ENCODE assay signal across 8 mouse cellular contexts in the genomic region with DNA sequence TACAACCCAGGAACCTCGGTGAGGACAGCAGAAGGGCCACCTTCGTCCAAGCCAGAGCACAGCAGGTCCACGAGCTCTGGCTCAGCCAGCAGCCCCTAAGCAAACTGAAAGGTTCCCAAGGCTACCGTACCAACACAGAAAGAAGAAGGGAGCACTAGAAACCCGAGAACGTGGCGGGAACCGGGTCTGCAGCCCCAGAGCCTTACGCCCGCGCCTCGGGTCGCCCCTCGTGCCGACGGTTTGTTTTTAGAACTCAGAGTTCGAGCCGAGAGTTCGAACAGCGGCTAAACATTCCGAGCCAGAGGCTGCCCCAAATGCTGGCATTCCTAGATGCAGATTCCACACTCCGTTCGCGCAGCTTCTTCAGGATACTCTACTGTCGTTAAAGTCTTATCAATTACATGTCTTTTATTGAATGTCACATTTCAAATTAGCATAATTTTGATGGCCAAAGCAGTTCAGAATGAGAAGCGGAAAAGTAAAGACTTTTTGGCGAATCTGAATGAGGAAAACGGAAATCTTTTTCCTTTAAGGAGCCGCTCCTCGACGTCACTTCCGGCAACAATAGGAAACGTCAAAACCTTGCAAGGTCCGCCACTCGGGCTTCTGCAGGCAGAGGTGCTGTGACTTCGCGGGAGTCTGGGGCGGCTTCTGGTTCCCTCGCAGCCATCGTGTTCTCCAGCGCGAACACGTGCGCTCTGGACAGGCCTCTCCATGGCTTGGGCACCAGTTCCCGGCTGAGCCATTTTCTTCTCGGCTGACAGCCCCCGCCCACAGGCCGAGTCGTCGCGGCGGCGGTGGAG. TPM values are rescaled to one million over a fixed set of nuclear protein-coding genes. Genes with fewer than 3 reads are reported as not detected.
A peak's percentile ranks its signal among the peaks of the same experiment; 100 is the strongest.
DNase-seq lines count a peak whose midpoint lies in the region; ATAC-seq and TF ChIP-seq lines count a peak whose summit lies in the region.

A gene (minus strand): TSS at position 490 of the 803 bp plus-strand sequence.
A gene (plus strand): TSS at position 533 of the 803 bp plus-strand sequence.

- no peaks in the 10 kb centered on the region for H3K27me3 ChIP-seq in forebrain, embryonic 15.5 days

- H3K36me3 ChIP-seq in ES-E14 (ENCODE audit: control insufficient read depth, insufficient read depth, low read length, poor library complexity, severe bottlenecking): no peaks in the 10 kb centered on the region
- 0 out of 2 replicates have a peak, but pooled peaks cover 3% of the 10 kb centered on the region for H3K36me3 ChIP-seq in forebrain, embryonic 15.5 days

- TF ChIP-seq POLR2A in lung, adult 2 months (IDR thresholded peaks at IDR 0.05; ENCODE audit: borderline replicate concordance, extremely low read depth, low read depth, low read length): peak; percentile 62; the same call in 1 of the 2 replicates

- H3K4me1 ChIP-seq in ES-E14 (ENCODE audit: control insufficient read depth in 2 of 2, insufficient read depth in 2 of 2, low read length in 2 of 2, poor library complexity in 1 of 2): 0 out of 4 replicates have a peak, but pooled peaks cover 0 to 2% of the 10 kb centered on the region in 2 experiments
- H3K4me1 ChIP-seq in forebrain, embryonic 15.5 days: peaks cover 19% of the 10 kb centered on the region
- peaks cover 6% of the 10 kb centered on the region for H3K4me1 ChIP-seq in lung, adult 2 months (ENCODE audit: control insufficient read depth, insufficient read depth, low read length)

- peak within 1 kb of the TSS; percentile 69 for H3K27ac ChIP-seq in ES-E14 (ENCODE audit: insufficient read depth, low read depth, low read length, poor library complexity, severe bottlenecking)
- peak within 1 kb of the TSS; percentile 86 for H3K27ac ChIP-seq in forebrain, embryonic 15.5 days (replicated peaks)

- peak; percentile 94 for ATAC-seq in forebrain, embryonic 15.5 days (replicated peaks)
- peak; percentile 69 for ATAC-seq in neutrophil, adult 5-6 weeks (ENCODE audit: extremely low read depth, insufficient number of reproducible peaks, low FRiP score, poor library complexity, severe bottlenecking)

- H3K9me3 ChIP-seq in ES-E14 (ENCODE audit: control insufficient read depth, insufficient read depth, low read depth, low read length): no peaks in the 10 kb centered on the region
- H3K9me3 ChIP-seq in forebrain, embryonic 15.5 days: no peaks in the 10 kb centered on the region

- peak within 1 kb of the TSS; percentile 97 for H3K9ac ChIP-seq in ES-E14 (ENCODE audit: insufficient read depth, low read depth, low read length, poor library complexity, severe bottlenecking)
- H3K9ac ChIP-seq in forebrain, embryonic 15.5 days (replicated peaks): peak within 1 kb of the TSS; percentile 71

- TF ChIP-seq CTCF in lung, adult 2 months (IDR thresholded peaks at IDR 0.05; ENCODE audit: insufficient read depth, low read length): no peak

- in situ Hi-C loops in ES-E14 (cut with MboI; ENCODE audit: low sequenced_read_pairs in 2 of 2, unreplicated experiment in 2 of 2): no loop called here

- H3K4me2 ChIP-seq in forebrain, embryonic 15.5 days (replicated peaks): peak within 1 kb of the TSS; percentile 60

- intact Hi-C loops in heart, postnatal 25 days (cut with DNase I): loop anchor here (5.0 to 10.0 kb wide), 2 partner anchors 67 to 784 kb away; no protein-coding TSS in a partner anchor

- under 1% methylated on average over 53 of the region's 53 CpGs for WGBS in forebrain, embryonic 15.5 days
- WGBS in lung, adult 2 months: under 1% methylated on average over 53 of the region's 53 CpGs

- DNase-seq in ES-E14 (ENCODE audit: low read depth, low spot score): peak; percentile 70
- DNase-seq in cerebellum, adult 11-12 months: peak; percentile 82
- DNase-seq in heart, postnatal 25 days (ENCODE audit: low spot score): peak; percentile 54
- peak; percentile 78 to 90 for DNase-seq in layer of hippocampus, adult 18-20 months (ENCODE audit: low spot score in 2 of 2)
- peak; percentile 81 for DNase-seq in lung, adult 2 months
- peak; percentile 56 to 71 for DNase-seq in thymus, adult 18-20 months

- peak within 1 kb of the TSS; percentile 84 to 99 for H3K4me3 ChIP-seq in ES-E14 (ENCODE audit: insufficient read depth in 1 of 2, low read depth in 1 of 2, low read length in 2 of 2, poor library complexity in 1 of 2, severe bottlenecking in 1 of 2)
- H3K4me3 ChIP-seq in forebrain, embryonic 15.5 days: peak within 1 kb of the TSS; percentile 69
- H3K4me3 ChIP-seq in lung, adult 2 months (replicated peaks; ENCODE audit: extremely low read depth, low read depth, low read length): peak within 1 kb of the TSS; percentile 97

TF ChIP-seq in ES-E14, 5 proteins besides CTCF, POLR2A, EP300 and RAD21:
- TF ChIP-seq CHD2 (IDR thresholded peaks at IDR 0.05; ENCODE audit: low read depth, low read length): peak; percentile 59; the same call in 1 of the 2 replicates
- no peak for TF ChIP-seq ZNF384 (IDR thresholded peaks at IDR 0.05; ENCODE audit: low read depth, low read length)
- peak; percentile 62; the same call in 1 of the 2 replicates for TF ChIP-seq HCFC1 (IDR thresholded peaks at IDR 0.05; ENCODE audit: borderline replicate concordance, insufficient read depth, low read length)
- TF ChIP-seq ZC3H11A (IDR thresholded peaks at IDR 0.05; ENCODE audit: borderline replicate concordance, low read depth, low read length): peak; percentile 100
- TF ChIP-seq MAFK (IDR thresholded peaks at IDR 0.05; ENCODE audit: insufficient read depth, low read depth, low read length): no peak

RNA-seq across cellular contexts. Expression of the first gene that starts in this region (rescaled TPM):
- total RNA-seq in ES-E14 (2012; rRNA removed): 37.0 and 44.1 TPM in 2 replicates
- 32.6 and 35.6 TPM in 2 replicates for polyA plus RNA-seq in forebrain, embryonic 15.5 days (2015; fragmentation: Nextera tagmentation; extraction: Ambion mirVana)
- 10 to 100 TPM; 11.7 to 12.4 TPM for total RNA-seq in heart, postnatal 25 days (2021)
- 10 to 100 TPM; 19.0 to 20.4 TPM for total RNA-seq in layer of hippocampus, adult 18-20 months (2021)
- 6.9 and 9.0 TPM in 2 replicates for polyA plus RNA-seq in lung, adult 2 months (2012; rRNA removed)
- 41.6 and 42.4 TPM in 2 replicates for total RNA-seq in neutrophil, adult 5-6 weeks (2017)

RNA-seq across cellular contexts. Expression of the second gene that starts in this region (rescaled TPM):
- total RNA-seq in ES-E14 (2012; rRNA removed): 16.3 and 27.3 TPM in 2 replicates
- polyA plus RNA-seq in forebrain, embryonic 15.5 days (2015; fragmentation: Nextera tagmentation; extraction: Ambion mirVana): 40.0 and 44.1 TPM in 2 replicates
- 10 to 100 TPM; 48.2 to 56.8 TPM for total RNA-seq in heart, postnatal 25 days (2021)
- total RNA-seq in layer of hippocampus, adult 18-20 months (2021): 10 to 100 TPM; 25.6 to 31.4 TPM
- 17.6 and 28.2 TPM in 2 replicates for polyA plus RNA-seq in lung, adult 2 months (2012; rRNA removed)
- 24.1 and 25.1 TPM in 2 replicates for total RNA-seq in neutrophil, adult 5-6 weeks (2017)

Comparison
In these comparisons a context has a peak if more than half of its experiments do, and no peak if none do; other contexts are left out.
1. Peak in every context shown above with its lines: DNase-seq, ATAC-seq, H3K4me3 ChIP-seq and H3K27ac ChIP-seq.